Mouse (Mus musculus) limb, embryonic 11.5 days (tissue): Measurements from ENCODE around the gene Usp39. TPM values are rescaled to one million over a fixed set of nuclear protein-coding genes. Genes with fewer than 3 reads are reported as not detected.
A peak's percentile ranks its signal among the peaks of the same experiment; 100 is the strongest.

Experiments
- ATAC-seq: fragments of 200-750 bp; cut with Nextera tagmentation; 2 replicates; pipeline ENCODE4 v1.8.0; 2017; ENCODE audit warnings: low read depth; ENCODE audit not compliant: insufficient number of reproducible peaks, low FRiP score, low TSS enrichment
- DNase-seq: peaks from one replicate; pipeline ENCODE4 v3.0.0-alpha.2; 2015; ENCODE audit warnings: low spot score
- H3K27ac ChIP-seq: fragments of 300-500 bp; sonication (generic); replicated peaks from 2 replicates; pipeline ENCODE4 v1.5.1; 2014; ENCODE audit warnings: low read depth, mild to moderate bottlenecking, low read length
- H3K27me3 ChIP-seq: fragments of 300-500 bp; sonication (generic); 2 replicates; pipeline ENCODE4 v1.6.1; 2014; ENCODE audit warnings: mild to moderate bottlenecking, low read length, mixed read lengths; ENCODE audit not compliant: control insufficient read depth, insufficient read depth
- H3K36me3 ChIP-seq: fragments of 300-500 bp; sonication (generic); 2 replicates; pipeline ENCODE4 v1.6.1; 2014; ENCODE audit warnings: mild to moderate bottlenecking, low read length, moderate library complexity, mixed read lengths; ENCODE audit not compliant: control insufficient read depth, insufficient read depth
- H3K4me1 ChIP-seq: fragments of 300-500 bp; sonication (generic); 2 replicates; pipeline ENCODE4 v1.6.1; 2014; ENCODE audit warnings: low read length, mixed read lengths; ENCODE audit not compliant: control insufficient read depth, insufficient read depth
- H3K4me2 ChIP-seq: fragments of 300-500 bp; sonication (generic); 2 replicates; pipeline ENCODE4 v1.6.1; 2014; ENCODE audit warnings: low read depth, mild to moderate bottlenecking, moderate library complexity; ENCODE audit not compliant: severe bottlenecking
- H3K4me3 ChIP-seq: fragments of 300-500 bp; sonication (generic); 2 replicates; pipeline ENCODE4 v1.5.1; 2014; ENCODE audit warnings: low read depth, low read length
- H3K9ac ChIP-seq: fragments of 300-500 bp; sonication (generic); 2 replicates; pipeline ENCODE4 v1.6.1; 2014; ENCODE audit warnings: mild to moderate bottlenecking, low read length
- H3K9me3 ChIP-seq: fragments of 300-500 bp; sonication (generic); 2 replicates; pipeline ENCODE4 v1.6.1; 2016; ENCODE audit warnings: low read length; ENCODE audit not compliant: control insufficient read depth
- WGBS: fragments of 180-500 bp; shearing (Covaris S2); extraction: QIAGEN DNeasy Blood & Tissue Kit; methylation state at CpG from one replicate; pipeline ENCODE4 v1.1.7; 2014; 5-methylcytosine and 5-hydroxymethylcytosine counted together
- polyA plus RNA-seq: library from polyadenylated mRNA; unstranded; fragments of >200 nt; fragmentation: Nextera tagmentation; extraction: Ambion mirVana; gene quantifications from 2 replicates; pipeline ENCODE4 v1.2.1, GENCODE M21; 2014

Usp39 gene
- polyA plus RNA-seq, 1 experiment from 2014 or later: 101 TPM

GRCm38 (mm10) chr6:72387816-72388215 is 42.8 kb upstream of the Usp39 start:
- Histone ChIP-seq H3K4me2 (peak overlapping the region; percentile 3; the same call in 1 of the 2 replicates), H3K9ac (no peak overlapping the region), H3K4me1 (peaks cover 17% of the 10 kb centered on the region), H3K4me3 (no peak overlapping the region), H3K27me3 (no peaks in the 10 kb centered on the region), H3K27ac (no peak overlapping the region), H3K9me3 (no peaks in the 10 kb centered on the region), H3K36me3 (no peaks in the 10 kb centered on the region; the same call in 1 of the 2 replicates)
- ATAC-seq (no peak), DNase-seq (no peak)
- 47% methylated on average over 3 of the region's 3 CpGs for WGBS

DNA sequence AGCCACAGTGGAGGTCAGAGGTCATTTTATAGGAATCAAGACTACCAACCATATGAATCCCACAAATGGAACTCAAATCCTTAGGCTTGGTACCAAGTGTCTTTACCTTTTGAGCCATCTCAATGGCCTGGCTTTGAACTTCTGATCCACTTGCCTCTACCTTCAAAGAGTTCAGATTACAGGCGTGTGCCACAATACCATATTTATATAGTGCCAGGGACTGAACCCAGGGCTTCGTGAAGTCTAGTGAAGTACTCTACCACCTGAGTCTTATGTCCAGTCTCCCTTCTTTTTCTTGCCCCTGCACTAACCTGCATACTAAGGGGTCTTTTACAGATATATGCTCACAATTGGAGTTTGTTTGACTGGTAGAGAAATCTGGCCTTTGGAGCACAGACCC is 41.6 kb upstream of the Usp39 start:
- H3K4me3 ChIP-seq: no peak overlapping the region
- no peak for DNase-seq
- H3K4me1 ChIP-seq: peaks cover 17% of the 10 kb centered on the region

GRCm38 (mm10) chr6:72385258-72385657 is 40.3 kb upstream of the Usp39 start:
- Histone ChIP-seq H3K27me3 (no peaks in the 10 kb centered on the region; the same call in 1 of the 2 replicates), H3K9me3 (no peaks in the 10 kb centered on the region), H3K9ac (no peak overlapping the region), H3K36me3 (no peaks in the 10 kb centered on the region; the same call in 1 of the 2 replicates), H3K4me3 (no peak overlapping the region), H3K4me2 (no peak overlapping the region), H3K27ac (no peak overlapping the region), H3K4me1 (peaks cover 19% of the 10 kb centered on the region)
- WGBS: 84% methylated on average over 4 of the region's 4 CpGs
- DNase-seq (no peak), ATAC-seq (no peak)

More for the DNA sequence above, 41.6 kb upstream of the Usp39 start:
- no peak overlapping the region for H3K4me2 ChIP-seq
- H3K9ac ChIP-seq: no peak overlapping the region
- no peaks in the 10 kb centered on the region; the same call in 1 of the 2 replicates for H3K36me3 ChIP-seq
- no peaks in the 10 kb centered on the region for H3K27me3 ChIP-seq
- ATAC-seq: no peak
- H3K9me3 ChIP-seq: no peaks in the 10 kb centered on the region
- WGBS: 90% methylated on average over 2 of the region's 2 CpGs
- H3K27ac ChIP-seq: no peak overlapping the region

DNA sequence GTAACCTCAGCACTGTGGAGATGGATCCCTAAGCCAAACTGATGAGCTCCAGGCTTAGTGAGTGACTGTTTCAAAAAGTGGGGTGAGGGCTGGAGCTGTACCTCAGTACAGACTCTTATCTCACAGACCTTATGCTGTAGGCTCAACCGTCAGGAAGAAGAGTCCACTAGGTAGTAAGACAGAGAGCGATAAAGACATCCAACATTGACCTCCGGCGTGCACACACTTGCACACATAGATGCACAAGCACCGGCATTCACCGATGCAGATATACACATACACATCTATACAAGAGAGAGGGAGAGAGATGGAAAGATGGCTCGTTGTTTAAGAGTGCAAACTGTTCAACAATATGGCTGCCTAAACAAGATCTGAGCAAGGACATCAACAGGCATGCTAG is 39.0 kb upstream of the Usp39 start:
- WGBS: 93% methylated on average over 7 of the region's 7 CpGs
- no peak overlapping the region for H3K4me3 ChIP-seq

DNA sequence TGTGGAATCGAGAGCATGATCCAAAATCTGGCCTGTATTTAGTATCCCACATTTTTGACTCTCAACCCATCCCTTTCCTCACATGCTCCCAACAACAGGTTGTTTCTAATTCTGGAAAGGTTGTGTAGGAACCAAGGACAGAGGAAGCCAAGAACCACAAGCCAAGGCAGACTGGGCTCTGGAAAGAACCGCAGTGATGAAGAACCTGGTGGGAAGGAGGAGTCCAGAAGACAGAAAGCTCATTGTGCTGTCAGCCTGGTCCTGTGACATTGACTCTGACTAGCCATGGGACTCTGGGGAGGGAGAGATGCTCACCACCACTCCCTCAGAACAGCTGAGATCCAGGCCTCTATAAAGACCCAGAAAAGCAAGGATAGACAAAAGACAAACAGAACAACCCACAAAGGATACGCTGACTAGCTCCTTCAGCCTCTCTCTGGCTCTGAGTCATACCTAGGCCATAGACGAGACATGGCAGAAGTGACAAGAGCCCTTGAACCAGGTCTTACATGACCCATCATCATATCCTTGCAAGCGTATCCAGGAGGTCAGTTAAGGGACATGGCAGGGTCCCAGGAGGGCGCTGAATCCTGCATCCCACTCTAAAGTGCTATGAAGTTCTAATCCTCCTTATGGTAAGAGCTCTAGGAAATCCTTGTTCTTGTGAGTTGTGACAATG is 38.3 kb upstream of the Usp39 start:
- WGBS: 87% methylated on average over 6 of the region's 6 CpGs
- no peak for DNase-seq
- H3K4me2 ChIP-seq: no peak overlapping the region
- H3K4me3 ChIP-seq: no peak overlapping the region
- peaks cover 10% of the 10 kb centered on the region for H3K4me1 ChIP-seq
- ATAC-seq: no peak
- no peak overlapping the region for H3K9ac ChIP-seq
- H3K36me3 ChIP-seq: no peaks in the 10 kb centered on the region; the same call in 1 of the 2 replicates
- H3K9me3 ChIP-seq: no peaks in the 10 kb centered on the region
- peaks cover 3% of the 10 kb centered on the region; the same call in 1 of the 2 replicates for H3K27me3 ChIP-seq
- H3K27ac ChIP-seq: no peak overlapping the region

More for the DNA sequence above, 39.0 kb upstream of the Usp39 start:
- no peak for DNase-seq
- H3K27ac ChIP-seq: no peak overlapping the region
- H3K9me3 ChIP-seq: no peaks in the 10 kb centered on the region
- H3K4me2 ChIP-seq: no peak overlapping the region
- H3K4me1 ChIP-seq: peaks cover 16% of the 10 kb centered on the region
- no peak overlapping the region for H3K9ac ChIP-seq
- no peaks in the 10 kb centered on the region; the same call in 1 of the 2 replicates for H3K36me3 ChIP-seq
- H3K27me3 ChIP-seq: peaks cover 3% of the 10 kb centered on the region; the same call in 1 of the 2 replicates
- no peak for ATAC-seq

DNA sequence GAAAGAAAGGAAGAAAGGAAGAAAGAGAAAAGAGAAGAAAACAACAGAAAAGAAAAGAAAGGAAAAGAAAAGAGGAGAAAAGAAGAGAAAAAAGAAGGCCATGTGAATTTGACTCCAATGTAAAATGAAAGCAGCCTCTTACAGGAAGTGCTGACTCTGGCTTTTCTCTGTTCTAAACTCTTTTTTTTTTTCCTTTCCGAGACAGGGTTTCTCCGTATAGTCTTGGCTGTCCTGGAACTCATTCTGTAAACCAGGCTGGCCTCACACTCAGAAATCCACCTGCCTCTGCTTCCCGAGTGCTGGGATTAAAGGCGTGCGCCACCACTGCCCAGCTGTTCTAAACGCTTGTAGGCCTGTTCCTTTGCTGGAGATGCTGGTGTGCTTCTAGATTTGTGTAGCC is 37.5 kb upstream of the Usp39 start:
- Histone ChIP-seq H3K27me3 (peaks cover 3% of the 10 kb centered on the region; the same call in 1 of the 2 replicates), H3K27ac (no peak overlapping the region), H3K4me2 (no peak overlapping the region), H3K4me1 (peaks cover 8% of the 10 kb centered on the region), H3K9me3 (no peaks in the 10 kb centered on the region), H3K9ac (no peak overlapping the region), H3K36me3 (no peaks in the 10 kb centered on the region; the same call in 1 of the 2 replicates), H3K4me3 (no peak overlapping the region)
- no peak for DNase-seq
- 85% methylated on average over 6 of the region's 6 CpGs for WGBS
- no peak for ATAC-seq

DNA sequence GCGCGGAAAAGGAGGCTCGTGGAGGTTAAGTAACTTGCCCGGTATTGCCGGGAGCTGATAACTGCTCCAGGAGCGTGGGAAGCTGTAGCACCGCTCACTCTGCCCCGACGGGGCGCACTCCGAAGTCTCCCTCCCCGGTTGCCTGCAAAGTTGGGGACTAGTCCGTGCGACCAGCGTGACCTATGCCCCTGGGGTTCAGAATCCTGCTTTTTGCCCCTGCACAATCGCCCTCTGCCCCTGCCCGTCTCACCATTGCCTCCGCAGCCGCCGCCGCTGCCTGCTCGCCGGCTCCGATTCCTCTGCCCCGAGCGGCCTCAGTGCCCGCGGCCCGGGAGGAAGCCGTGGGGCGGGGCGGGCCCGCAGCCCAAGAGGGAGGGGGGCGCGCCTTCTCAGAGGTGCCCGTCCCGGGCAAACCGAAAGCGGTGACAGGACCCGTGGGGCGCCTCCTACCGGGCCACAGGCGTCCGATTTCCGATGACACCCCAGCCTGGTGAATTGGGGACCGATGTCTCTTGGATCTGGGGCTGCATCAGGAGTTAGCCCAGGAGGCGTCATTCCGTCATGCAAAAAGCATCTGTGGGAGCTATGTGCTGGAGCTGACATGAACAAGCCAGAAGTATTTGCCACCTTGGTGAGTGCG is 35.3 kb upstream of the Usp39 start, which contains the start of gene Vamp5:
Gene Vamp5 (minus strand): TSS at position 338 of the 640 bp plus-strand sequence.
- Histone ChIP-seq H3K9ac (peak within 1 kb of the TSS; percentile 41), H3K4me2 (peak within 1 kb of the TSS; percentile 51), H3K4me3 (peak within 1 kb of the TSS; percentile 39), H3K27me3 (peaks cover 3% of the 10 kb centered on the region; the same call in 1 of the 2 replicates), H3K4me1 (peaks cover 8% of the 10 kb centered on the region), H3K36me3 (no peaks in the 10 kb centered on the region; the same call in 1 of the 2 replicates), H3K9me3 (no peaks in the 10 kb centered on the region), H3K27ac (no peak within 1 kb of the TSS)
- 1% methylated on average over 48 of the region's 49 CpGs for whole genome bisulfite sequencing
- ATAC-seq: peak; percentile 61
- DNase-seq: peak; percentile 62

GRCm38 (mm10) chr6:72379377-72380130 is 34.6 kb upstream of the Usp39 start:
- H3K4me1 ChIP-seq: peaks cover 8% of the 10 kb centered on the region
- no peak for DNase-seq
- peak overlapping the region; percentile 39 for H3K4me3 ChIP-seq
- no peak for ATAC-seq
- H3K27me3 ChIP-seq: peaks cover 3% of the 10 kb centered on the region; the same call in 1 of the 2 replicates
- H3K9me3 ChIP-seq: no peaks in the 10 kb centered on the region
- H3K27ac ChIP-seq: no peak overlapping the region
- no peaks in the 10 kb centered on the region for H3K36me3 ChIP-seq
- peak overlapping the region; percentile 41; the same call in 1 of the 2 replicates for H3K9ac ChIP-seq
- WGBS: 44% methylated on average over 7 of the region's 7 CpGs
- peak overlapping the region; percentile 51 for H3K4me2 ChIP-seq
